Mouse (Mus musculus) embryonic facial prominence, embryonic 12.5 days (tissue): ENCODE measurements around the gene Serpini2. TPM values are rescaled to one million over a fixed set of nuclear protein-coding genes. Genes with fewer than 3 reads are reported as not detected.

Experiments used
- ATAC-seq: fragments of 200-750 bp; cut with Nextera tagmentation; 2 replicates; pipeline ENCODE4 v1.8.0; 2017; ENCODE audit not compliant: insufficient number of reproducible peaks, insufficient read depth, low FRiP score, low TSS enrichment
- H3K27ac ChIP-seq: fragments of 300-500 bp; sonication (generic); 2 replicates; pipeline ENCODE4 v1.5.1; 2016; ENCODE audit warnings: mild to moderate bottlenecking
- H3K27me3 ChIP-seq: fragments of 300-500 bp; sonication (generic); 2 replicates; pipeline ENCODE4 v1.6.1; 2016; ENCODE audit warnings: mild to moderate bottlenecking, moderate library complexity
- H3K36me3 ChIP-seq: fragments of 300-500 bp; sonication (generic); 2 replicates; pipeline ENCODE4 v1.6.1; 2016; ENCODE audit warnings: mild to moderate bottlenecking
- H3K4me1 ChIP-seq: fragments of 300-500 bp; sonication (generic); 2 replicates; pipeline ENCODE4 v1.6.1; 2016
- H3K4me2 ChIP-seq: fragments of 300-500 bp; sonication (generic); replicated peaks from 2 replicates; pipeline ENCODE4 v1.6.1; 2016; ENCODE audit warnings: mild to moderate bottlenecking, moderate library complexity
- H3K4me3 ChIP-seq: fragments of 300-500 bp; sonication (generic); 2 replicates; pipeline ENCODE4 v1.5.1; 2016; ENCODE audit warnings: mild to moderate bottlenecking
- H3K9ac ChIP-seq: fragments of 300-500 bp; sonication (generic); 2 replicates; pipeline ENCODE4 v1.6.1; 2016; ENCODE audit warnings: mild to moderate bottlenecking, moderate library complexity
- H3K9me3 ChIP-seq: fragments of 300-500 bp; sonication (generic); 2 replicates; pipeline ENCODE4 v1.6.1; 2016; ENCODE audit warnings: mild to moderate bottlenecking, moderate library complexity
- WGBS: fragments of 180-500 bp; shearing (Covaris S2); methylation state at CpG from one replicate; pipeline ENCODE4 v1.1.7; 2016; 5-methylcytosine and 5-hydroxymethylcytosine counted together
- polyA plus RNA-seq: library from polyadenylated mRNA; unstranded; fragments of >200 nt; fragmentation: Nextera tagmentation; extraction: Ambion mirVana; gene quantifications from 2 replicates; pipeline ENCODE4 v1.2.1, GENCODE M21; 2016

Serpini2 gene
- polyA plus RNA-seq, 1 experiment from 2014 or later = not detected

GRCm38 (mm10) chr3:75275127-75275526 is 5.2 kb upstream of the Serpini2 start:
- H3K4me1 ChIP-seq = no peaks in the 10 kb centered on the region
- no peaks in the 10 kb centered on the region for H3K27me3 ChIP-seq
- H3K4me3 ChIP-seq = no peak overlapping the region
- no peak for ATAC-seq
- H3K27ac ChIP-seq = no peak overlapping the region
- H3K4me2 ChIP-seq = no peak overlapping the region
- H3K9ac ChIP-seq = no peak overlapping the region
- H3K36me3 ChIP-seq = no peaks in the 10 kb centered on the region
- H3K9me3 ChIP-seq = no peaks in the 10 kb centered on the region

GRCm38 (mm10) chr3:75259356-75259755 is 10.5 kb downstream of the Serpini2 start:
- ATAC-seq = no peak
- no peaks in the 10 kb centered on the region for H3K27me3 ChIP-seq
- H3K9ac ChIP-seq = no peak overlapping the region
- H3K4me1 ChIP-seq = no peaks in the 10 kb centered on the region
- H3K4me3 ChIP-seq = no peak overlapping the region
- H3K36me3 ChIP-seq = no peaks in the 10 kb centered on the region
- no peaks in the 10 kb centered on the region for H3K9me3 ChIP-seq
- H3K4me2 ChIP-seq = no peak overlapping the region
- no peak overlapping the region for H3K27ac ChIP-seq

GRCm38 (mm10) chr3:75219694-75220093 is 50.2 kb downstream of the Serpini2 start:
- no peaks in the 10 kb centered on the region for H3K27me3 ChIP-seq
- WGBS = 69% methylated on average over 3 of the region's 3 CpGs
- no peak overlapping the region for H3K4me2 ChIP-seq
- no peaks in the 10 kb centered on the region for H3K9me3 ChIP-seq
- no peaks in the 10 kb centered on the region for H3K36me3 ChIP-seq
- no peak overlapping the region for H3K27ac ChIP-seq
- no peak for ATAC-seq
- H3K4me1 ChIP-seq = no peaks in the 10 kb centered on the region
- H3K9ac ChIP-seq = no peak overlapping the region
- H3K4me3 ChIP-seq = no peak overlapping the region

GRCm38 (mm10) chr3:75219211-75219610 is 50.7 kb downstream of the Serpini2 start:
- H3K27me3 ChIP-seq = no peaks in the 10 kb centered on the region
- WGBS = 10% methylated on average over 1 of the region's 1 CpGs
- H3K4me2 ChIP-seq = no peak overlapping the region
- no peak for ATAC-seq
- no peaks in the 10 kb centered on the region for H3K4me1 ChIP-seq
- H3K4me3 ChIP-seq = no peak overlapping the region
- H3K36me3 ChIP-seq = no peaks in the 10 kb centered on the region
- H3K9ac ChIP-seq = no peak overlapping the region
- no peak overlapping the region for H3K27ac ChIP-seq
- H3K9me3 ChIP-seq = no peaks in the 10 kb centered on the region

- H3K27ac ChIP-seq = no peak overlapping the region
- no peaks in the 10 kb centered on the region for H3K27me3 ChIP-seq
- no peak overlapping the region for H3K4me3 ChIP-seq
- no peaks in the 10 kb centered on the region for H3K36me3 ChIP-seq
- no peaks in the 10 kb centered on the region for H3K4me1 ChIP-seq
- H3K9ac ChIP-seq = no peak overlapping the region
- no peaks in the 10 kb centered on the region for H3K9me3 ChIP-seq
- H3K4me2 ChIP-seq = no peak overlapping the region
- no peak for ATAC-seq
- 37% methylated on average over 12 of the region's 12 CpGs for WGBS
Measured at GRCm38 (mm10) chr3:75202808-75203503, 66.9 kb downstream of the Serpini2 start.

Other genes starting within 250 kb of the Serpini2 start
- gene Zbbx, start 105.0 kb downstream of the Serpini2 start, polyA plus RNA-seq = not detected in 2 replicates
- not detected in 2 replicates for gene Wdr49, start 212.1 kb upstream of the Serpini2 start, polyA plus RNA-seq